Mouse (Mus musculus) mouse embryonic stem cell (cell line): ENCODE measurements around the gene Ptrh1.

Experiments
- in situ Hi-C, 2 experiments: fragments of 300-500 bp; cut with MboI; formaldehyde crosslinking; loops; 1 replicate in 1 of 2; 3 replicates in 1 of 2; pipeline ENCODE4 v1.14.3; 2019 to 2020; ENCODE audit warnings: low sequenced_read_pairs in 2 of 2, low pct_unique_long_range_greater_than_20kb in 1 of 2, mixed read lengths in 1 of 2; ENCODE audit not compliant: unreplicated experiment in 1 of 2

Ptrh1 gene

GRCm38 (mm10) chr2:32775359-32776074, at the start of gene Ptrh1, which contains the start of gene Ttc16:
Gene Ptrh1 (plus strand): TSS chr2:32775786.
Gene Ttc16 (minus strand): TSS chr2:32775633.
- in situ Hi-C loops, result loop anchor here in 1 of 2 experiments (5.0 kb wide), 1 partner anchor 77 kb away; no protein-coding TSS in a partner anchor

- in situ Hi-C loops, result no loop called here
These were observed 48.2 kb upstream of the Ptrh1 start for GRCm38 (mm10) chr2:32727435-32727834.

- in situ Hi-C loops, result no loop called here
These were observed 47.1 kb upstream of the Ptrh1 start for GRCm38 (mm10) chr2:32728463-32728862.

- in situ Hi-C loops, result no loop called here
These were observed 46.0 kb upstream of the Ptrh1 start for GRCm38 (mm10) chr2:32729547-32729946.

- in situ Hi-C loops, result no loop called here
These were observed 44.7 kb upstream of the Ptrh1 start for GRCm38 (mm10) chr2:32730854-32731253.

GRCm38 (mm10) chr2:32731911-32732310, 43.7 kb upstream of the Ptrh1 start:
- in situ Hi-C loops, result no loop called here

GRCm38 (mm10) chr2:32732695-32733094, 42.9 kb upstream of the Ptrh1 start:
- in situ Hi-C loops, result no loop called here

GRCm38 (mm10) chr2:32734480-32734879, 41.1 kb upstream of the Ptrh1 start:
- in situ Hi-C loops, result no loop called here

GRCm38 (mm10) chr2:32734933-32735332, 40.7 kb upstream of the Ptrh1 start:
- in situ Hi-C loops, result no loop called here

- in situ Hi-C loops, result no loop called here
These were observed 39.2 kb upstream of the Ptrh1 start for GRCm38 (mm10) chr2:32736306-32736829.

GRCm38 (mm10) chr2:32737008-32737407, 38.6 kb upstream of the Ptrh1 start:
- in situ Hi-C loops, result no loop called here

GRCm38 (mm10) chr2:32739311-32739710, 36.3 kb upstream of the Ptrh1 start:
- in situ Hi-C loops, result no loop called here

- in situ Hi-C loops, result no loop called here
These were observed 34.7 kb upstream of the Ptrh1 start, which contains the start of gene 6330409D20Rik for GRCm38 (mm10) chr2:32740916-32741272. Gene 6330409D20Rik (minus strand): TSS chr2:32741016.

GRCm38 (mm10) chr2:32741273-32742172, 34.1 kb upstream of the Ptrh1 start:
- in situ Hi-C loops, result no loop called here

- in situ Hi-C loops, result no loop called here
These were observed 33.4 kb upstream of the Ptrh1 start for GRCm38 (mm10) chr2:32742173-32742531.

GRCm38 (mm10) chr2:32744272-32744982, 31.2 kb upstream of the Ptrh1 start:
- in situ Hi-C loops, result no loop called here

GRCm38 (mm10) chr2:32749082-32749481, 26.5 kb upstream of the Ptrh1 start:
- in situ Hi-C loops, result no loop called here

- in situ Hi-C loops, result no loop called here
These were observed 25.4 kb upstream of the Ptrh1 start for GRCm38 (mm10) chr2:32750199-32750598.
